In the genomic region with DNA sequence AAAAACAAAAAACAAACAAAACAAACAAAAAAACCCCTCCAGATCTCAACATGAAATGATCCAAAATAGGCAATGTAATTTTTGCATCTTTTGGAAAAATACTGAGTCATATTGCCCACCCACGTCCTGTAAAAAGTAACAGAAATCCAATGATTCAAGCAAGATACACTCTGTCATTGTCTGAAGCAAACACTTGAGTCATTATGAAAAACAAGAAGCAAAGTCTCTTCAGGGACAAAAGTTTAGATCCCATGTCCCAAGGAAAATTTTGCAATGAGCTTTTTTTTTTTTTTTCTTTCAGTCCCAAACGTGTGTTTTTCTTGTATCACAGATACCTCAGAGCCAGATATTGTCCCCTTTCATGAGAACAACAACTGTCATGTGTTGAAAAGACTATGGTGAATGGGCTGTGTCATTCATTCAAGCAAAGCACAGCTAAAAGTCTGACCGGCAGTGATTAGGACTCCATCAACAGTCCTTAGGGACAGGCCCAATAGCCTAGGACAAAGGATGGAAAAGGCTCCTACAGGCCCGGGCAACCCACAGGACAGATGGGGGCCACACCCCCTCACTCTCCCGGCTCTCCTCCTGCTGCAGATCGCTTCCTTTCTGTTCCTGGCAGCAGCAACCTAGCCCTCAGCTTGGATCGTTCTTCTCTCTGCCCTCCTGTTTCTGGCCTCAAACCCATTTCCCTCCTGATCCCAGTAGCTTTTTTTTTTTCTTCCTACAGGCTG, we compare ENCODE assay signal across 8 mouse cellular contexts. TPM values are rescaled to one million over a fixed set of nuclear protein-coding genes. Genes with fewer than 3 reads are reported as not detected.
A peak's percentile ranks its signal among the peaks of the same experiment; 100 is the strongest.
DNase-seq lines count a peak whose midpoint lies in the region; ATAC-seq lines count a peak whose summit lies in the region.

No protein-coding gene starts in this region.

- WGBS in heart, embryonic 16.5 days: 29% methylated on average over 7 of the region's 7 CpGs

- no peaks in the 10 kb centered on the region for H3K27me3 ChIP-seq in heart, embryonic 16.5 days (ENCODE audit: control insufficient read depth, insufficient read depth, low read length)

- ATAC-seq in frontal cortex, adult (ENCODE audit: low TSS enrichment): peak; percentile 89
- no peak for ATAC-seq in heart, embryonic 16.5 days (replicated peaks; ENCODE audit: extremely low read depth, insufficient read depth, low FRiP score)

- H3K9ac ChIP-seq in heart, embryonic 16.5 days (ENCODE audit: low read length): no peak overlapping the region

- no peaks in the 10 kb centered on the region for H3K9me3 ChIP-seq in heart, embryonic 16.5 days (replicated peaks; ENCODE audit: control insufficient read depth, low read length)

- H3K4me1 ChIP-seq in heart, embryonic 16.5 days (ENCODE audit: control insufficient read depth, insufficient read depth, low read length): no peaks in the 10 kb centered on the region

- DNase-seq in frontal cortex, postnatal 10 days (ENCODE audit: low spot score in 2 of 2): no peak
- DNase-seq in retina, embryonic 14.5 days (ENCODE audit: low spot score): peak; percentile 25
- no peak for DNase-seq in retina, postnatal 1 day
- DNase-seq in telencephalon, adult 2 months (ENCODE audit: low read depth, low spot score): peak; percentile 29
- no peak for DNase-seq in frontal cortex, postnatal 25 days (ENCODE audit: low spot score in 2 of 2)
- DNase-seq in urinary bladder, adult 18-20 months (ENCODE audit: low spot score in 2 of 2): no peak

- H3K4me2 ChIP-seq in heart, embryonic 16.5 days (ENCODE audit: low read depth, low read length): peak overlapping the region; percentile 7; the same call in 1 of the 2 replicates

- H3K27ac ChIP-seq in heart, embryonic 16.5 days (ENCODE audit: low read length): no peak overlapping the region

- no peak overlapping the region for H3K4me3 ChIP-seq in heart, embryonic 16.5 days (ENCODE audit: low read length)

- no peaks in the 10 kb centered on the region for H3K36me3 ChIP-seq in heart, embryonic 16.5 days (ENCODE audit: control insufficient read depth, insufficient read depth)

RNA-seq across cellular contexts. Expression of gene Kdm7a, which starts 19.5 kb away (rescaled TPM):
- polyA plus RNA-seq in heart, embryonic 16.5 days (2015; fragmentation: Nextera tagmentation; extraction: Ambion mirVana): 4.3 and 5.1 TPM in 2 replicates

Comparison
In these comparisons a context has a peak if more than half of its experiments do, and no peak if none do; other contexts are left out.
1. DNase-seq: peak in retina, embryonic 14.5 days (single experiment) and telencephalon, adult 2 months (single experiment); none in frontal cortex, postnatal 10 days (0 of 2), retina, postnatal 1 day (single experiment), frontal cortex, postnatal 25 days (0 of 2) and urinary bladder, adult 18-20 months (0 of 2).